Mouse (Mus musculus) midbrain, embryonic 10.5 days (tissue): ENCODE results near the gene Hnrnpab. TPM values are rescaled to one million over a fixed set of nuclear protein-coding genes. Genes with fewer than 3 reads are reported as not detected.
A peak's percentile ranks its signal among the peaks of the same experiment; 100 is the strongest.
"Not testable (repeated sequence)": the region's sequence is repeated elsewhere in the genome, so short reads cannot be mapped to it uniquely, and the experiment has no call there.

Experiments
- DNase-seq: peaks from one replicate; pipeline ENCODE4 v3.0.0-alpha.2; 2017; ENCODE audit warnings: low spot score
- H3K27ac ChIP-seq: fragments of 300-500 bp; sonication (generic); replicated peaks from 2 replicates; pipeline ENCODE4 v1.5.1; 2016; ENCODE audit warnings: mild to moderate bottlenecking
- H3K27me3 ChIP-seq: fragments of 300-500 bp; sonication (generic); 2 replicates; pipeline ENCODE4 v1.6.1; 2016; ENCODE audit warnings: low read depth, mild to moderate bottlenecking; ENCODE audit not compliant: poor library complexity, severe bottlenecking
- H3K36me3 ChIP-seq: fragments of 300-500 bp; sonication (generic); 2 replicates; pipeline ENCODE4 v1.6.1; 2016; ENCODE audit warnings: mild to moderate bottlenecking, moderate library complexity
- H3K4me1 ChIP-seq: fragments of 300-500 bp; sonication (generic); 2 replicates; pipeline ENCODE4 v1.6.1; 2016
- H3K4me3 ChIP-seq: fragments of 300-500 bp; sonication (generic); 2 replicates; pipeline ENCODE4 v1.5.1; 2016; ENCODE audit warnings: mild to moderate bottlenecking, moderate library complexity
- H3K9me3 ChIP-seq: fragments of 300-500 bp; sonication (generic); replicated peaks from 2 replicates; pipeline ENCODE4 v1.6.1; 2016; ENCODE audit warnings: mild to moderate bottlenecking
- WGBS: fragments of 180-500 bp; shearing (Covaris S2); methylation state at CpG from one replicate; pipeline ENCODE4 v1.1.7; 2016; 5-methylcytosine and 5-hydroxymethylcytosine counted together
- polyA plus RNA-seq: library from polyadenylated mRNA; unstranded; fragments of >200 nt; fragmentation: Nextera tagmentation; extraction: Ambion mirVana; gene quantifications from 2 replicates; pipeline ENCODE4 v1.2.1, GENCODE M21; 2016

Gene Hnrnpab
- polyA plus RNA-seq, 1 experiment from 2014 or later: 631 TPM

GRCm38 (mm10) chr11:51629651-51630314 is 23.1 kb upstream of the Hnrnpab start:
- Histone ChIP-seq H3K4me3 (no peak overlapping the region), H3K27me3 (no peaks in the 10 kb centered on the region), H3K27ac (no peak overlapping the region), H3K36me3 (peaks cover 48% of the 10 kb centered on the region), H3K9me3 (no peaks in the 10 kb centered on the region), H3K4me1 (peaks cover 5% of the 10 kb centered on the region)
- WGBS: 90% methylated on average over 15 of the region's 15 CpGs
- DNase-seq: no peak

DNA sequence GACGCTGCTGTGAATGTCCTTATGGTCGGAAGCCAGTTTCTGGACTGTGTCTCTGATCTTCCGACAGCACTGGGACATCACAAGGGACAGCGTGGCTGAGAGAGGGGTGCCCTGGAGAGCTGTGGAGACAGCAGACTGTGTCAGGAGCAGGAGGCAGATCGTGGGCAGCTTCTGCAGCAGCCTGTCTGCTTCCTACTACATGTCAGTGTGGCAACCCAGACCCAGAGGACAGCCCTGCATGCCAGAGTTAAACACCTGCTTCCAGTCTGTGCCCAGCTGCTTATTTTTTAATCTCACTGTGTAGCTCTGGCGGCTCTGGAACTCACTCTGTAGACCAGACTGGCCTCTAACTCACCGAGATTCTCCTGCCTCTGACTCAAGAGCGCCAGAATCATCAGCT is 21.3 kb upstream of the Hnrnpab start:
- 87% methylated on average over 8 of the region's 8 CpGs for WGBS
- no peaks in the 10 kb centered on the region for H3K4me1 ChIP-seq
- H3K9me3 ChIP-seq: no peaks in the 10 kb centered on the region
- H3K27me3 ChIP-seq: no peaks in the 10 kb centered on the region
- peaks cover 66% of the 10 kb centered on the region for H3K36me3 ChIP-seq
- no peak overlapping the region for H3K4me3 ChIP-seq
- DNase-seq: no peak
- no peak overlapping the region for H3K27ac ChIP-seq

DNA sequence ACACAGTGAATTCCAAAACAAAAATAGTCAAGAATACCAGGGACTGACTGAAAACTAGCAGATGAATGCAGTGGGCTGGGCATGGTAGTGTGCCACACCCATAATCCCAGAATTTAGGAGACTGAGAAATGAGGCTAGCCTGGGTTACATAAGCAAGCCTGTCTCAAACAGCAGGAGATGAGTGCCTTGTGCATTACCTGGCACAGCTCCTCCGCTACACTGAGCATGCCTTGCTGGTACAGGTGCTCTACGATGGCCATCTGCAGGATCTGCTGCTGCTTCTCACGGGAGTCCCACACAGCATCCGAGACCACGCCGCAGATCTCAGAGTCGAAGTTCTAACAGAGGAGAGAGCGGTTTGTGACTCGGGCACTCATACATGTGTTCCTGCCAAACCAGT is 20.8 kb upstream of the Hnrnpab start:
- Histone ChIP-seq H3K36me3 (peaks cover 71% of the 10 kb centered on the region), H3K4me3 (no peak overlapping the region), H3K27ac (no peak overlapping the region), H3K4me1 (no peaks in the 10 kb centered on the region), H3K27me3 (no peaks in the 10 kb centered on the region), H3K9me3 (no peaks in the 10 kb centered on the region)
- DNase-seq: no peak
- 95% methylated on average over 9 of the region's 9 CpGs for WGBS

GRCm38 (mm10) chr11:51625187-51625820 is 18.7 kb upstream of the Hnrnpab start:
- Histone ChIP-seq H3K4me3 (no peak overlapping the region), H3K36me3 (peaks cover 86% of the 10 kb centered on the region), H3K27me3 (no peaks in the 10 kb centered on the region), H3K9me3 (no peaks in the 10 kb centered on the region), H3K4me1 (peaks cover 16% of the 10 kb centered on the region), H3K27ac (no peak overlapping the region)
- 92% methylated on average over 5 of the region's 5 CpGs for WGBS
- DNase-seq: no peak

DNA sequence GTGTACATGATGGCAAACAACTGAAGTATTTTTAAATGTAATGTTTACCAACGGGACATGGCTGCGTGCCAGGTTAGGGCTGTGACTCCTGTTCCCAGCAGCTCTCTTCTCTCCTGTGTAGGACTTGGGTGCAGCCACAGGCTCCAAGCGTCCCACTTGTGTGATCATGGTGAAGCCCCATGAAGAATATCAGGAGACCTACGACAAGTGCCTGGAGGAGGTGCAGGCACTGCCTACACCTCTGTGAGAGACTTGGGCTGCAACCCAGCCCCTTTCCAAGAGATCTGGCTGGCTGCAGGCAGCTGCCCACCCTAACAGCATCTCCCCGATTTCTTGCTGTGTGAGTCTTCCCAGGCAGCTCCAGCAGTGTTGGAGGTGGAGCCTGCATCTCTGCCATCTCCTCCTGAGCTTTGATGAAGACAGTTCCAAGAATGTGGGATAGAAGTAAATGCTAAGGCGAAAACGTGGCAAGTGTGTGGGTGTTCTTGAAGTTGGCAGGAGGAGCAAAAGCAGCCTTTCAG is 16.4 kb upstream of the Hnrnpab start:
- Histone ChIP-seq H3K9me3 (no peaks in the 10 kb centered on the region), H3K27ac (no peak overlapping the region), H3K27me3 (no peaks in the 10 kb centered on the region), H3K4me1 (peaks cover 21% of the 10 kb centered on the region), H3K4me3 (no peak overlapping the region), H3K36me3 (peaks cover 70% of the 10 kb centered on the region)
- DNase-seq: no peak
- 87% methylated on average over 7 of the region's 7 CpGs for WGBS

DNA sequence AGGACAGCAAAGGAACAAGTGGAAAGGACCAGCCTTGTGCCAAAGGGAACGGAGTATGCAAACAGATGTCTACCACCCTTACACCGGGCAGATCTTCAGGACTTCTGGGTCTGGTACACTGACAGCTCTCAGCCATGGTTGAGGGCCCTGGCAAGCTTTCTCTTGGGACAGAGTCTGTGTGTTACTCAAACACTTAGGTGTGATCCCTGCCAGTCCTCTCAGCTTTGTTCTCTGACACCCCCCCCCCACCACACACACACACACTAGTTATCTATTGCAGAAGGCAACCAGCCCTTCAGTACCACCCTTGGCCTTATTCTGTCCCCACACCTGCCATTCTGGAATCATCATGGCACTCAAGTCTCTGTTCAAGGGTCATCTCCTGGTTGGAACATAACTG is 15.1 kb upstream of the Hnrnpab start:
- Histone ChIP-seq H3K4me3 (0 out of 2 replicates have a peak overlapping the region, but pooled peaks have one; percentile 81), H3K27me3 (no peaks in the 10 kb centered on the region), H3K36me3 (peaks cover 58% of the 10 kb centered on the region), H3K4me1 (peaks cover 21% of the 10 kb centered on the region), H3K27ac (no peak overlapping the region), H3K9me3 (no peaks in the 10 kb centered on the region)
- no peak for DNase-seq
- 94% methylated on average over 2 of the region's 2 CpGs for WGBS

DNA sequence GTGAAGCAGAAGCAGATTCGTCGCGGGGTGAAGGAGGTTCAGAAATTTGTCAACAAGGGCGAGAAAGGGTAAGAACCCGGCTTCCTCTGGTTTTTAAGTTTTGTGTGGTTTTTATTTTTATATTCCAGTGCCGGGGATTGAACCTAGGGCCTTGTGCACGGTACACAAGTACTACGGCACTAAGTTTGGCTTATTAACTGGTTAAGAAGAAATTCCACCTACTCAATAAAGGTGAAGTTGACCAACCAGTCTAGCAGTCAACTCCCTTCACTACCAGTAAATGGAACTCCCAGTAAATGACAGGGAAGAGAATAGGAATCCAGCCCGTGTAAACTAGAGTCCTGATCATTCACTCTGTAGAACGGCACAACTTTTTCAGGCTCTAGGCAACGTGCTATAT is 13.4 kb upstream of the Hnrnpab start:
- no peak for DNase-seq
- WGBS: 3% methylated on average over 11 of the region's 11 CpGs
- peak overlapping the region; percentile 81 for H3K4me3 ChIP-seq
- no peaks in the 10 kb centered on the region for H3K27me3 ChIP-seq
- peaks cover 41% of the 10 kb centered on the region for H3K36me3 ChIP-seq
- no peaks in the 10 kb centered on the region for H3K9me3 ChIP-seq
- H3K4me1 ChIP-seq: peaks cover 30% of the 10 kb centered on the region
- H3K27ac ChIP-seq: peak overlapping the region; percentile 89

DNA sequence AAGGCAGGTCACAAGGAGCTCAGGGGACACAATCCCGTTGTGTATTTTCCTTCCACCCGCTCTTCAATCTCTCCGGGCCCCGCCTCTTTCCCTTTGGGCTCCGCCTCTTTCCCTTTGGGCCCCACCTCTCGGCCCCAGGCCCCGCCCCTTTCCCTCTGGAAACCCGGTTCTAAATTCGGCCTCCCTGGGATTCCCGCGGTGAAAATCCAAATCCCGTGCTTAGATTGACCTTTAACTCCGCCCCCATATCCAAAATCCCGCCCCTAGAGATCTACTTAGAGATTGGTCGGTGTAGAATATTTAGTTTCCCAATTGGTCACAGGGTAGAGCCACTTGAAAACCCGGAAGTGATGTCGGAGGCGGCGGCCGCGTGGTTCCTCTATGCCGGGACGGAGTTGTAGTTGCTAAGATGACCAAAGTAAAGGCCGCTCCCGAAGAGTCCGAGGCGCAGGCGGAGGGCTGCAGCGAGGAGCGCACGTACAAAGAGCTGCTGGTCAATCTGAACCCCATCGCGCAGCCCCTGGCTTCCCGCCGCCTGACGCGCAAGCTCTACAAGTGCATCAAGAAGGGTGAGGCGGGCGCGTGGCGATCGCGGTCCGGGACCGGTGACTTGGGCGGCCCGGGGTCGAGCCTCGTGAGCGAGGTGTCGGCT is 12.9 kb upstream of the Hnrnpab start, which contains the start of gene Nhp2:
Nhp2 (plus strand) TSS at position 327 of the 652 bp plus-strand sequence.
- Histone ChIP-seq H3K27me3 (peaks cover 3% of the 10 kb centered on the region; the same call in 1 of the 2 replicates), H3K4me1 (peaks cover 32% of the 10 kb centered on the region), H3K36me3 (peaks cover 35% of the 10 kb centered on the region), H3K9me3 (no peaks in the 10 kb centered on the region), H3K4me3 (peak within 1 kb of the TSS; percentile 81), H3K27ac (peak within 1 kb of the TSS; percentile 89)
- under 1% methylated on average over 51 of the region's 51 CpGs for WGBS
- DNase-seq: peak; percentile 95

DNA sequence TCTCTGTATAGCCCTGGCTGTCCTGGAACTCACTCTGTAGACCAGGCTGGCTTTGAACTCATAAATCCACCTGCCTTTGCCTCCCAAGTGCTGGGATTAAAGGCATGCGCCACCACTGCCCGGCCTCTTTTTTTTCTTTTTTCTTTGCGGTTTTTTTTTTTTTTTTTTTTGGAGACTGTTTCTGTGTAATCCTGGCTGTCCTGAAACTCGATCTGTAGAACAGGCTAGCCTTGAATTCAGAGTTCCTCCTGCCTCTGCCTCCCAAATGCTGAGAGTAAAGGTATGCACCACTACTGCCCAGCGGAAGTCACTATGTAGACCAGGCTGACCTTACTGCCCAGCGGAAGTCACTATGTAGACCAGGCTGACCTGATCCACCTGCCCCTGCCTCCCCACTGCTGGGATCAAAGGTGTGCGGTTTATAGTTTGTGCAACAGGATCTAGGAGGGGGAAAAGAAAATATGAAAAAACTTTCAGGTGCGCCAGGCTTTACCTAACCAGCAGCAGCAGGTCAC is 12.3 kb upstream of the Hnrnpab start:
- H3K4me3 ChIP-seq: peak overlapping the region; percentile 81
- H3K27ac ChIP-seq: peak overlapping the region; percentile 89
- no peaks in the 10 kb centered on the region for H3K9me3 ChIP-seq
- H3K27me3 ChIP-seq: peaks cover 3% of the 10 kb centered on the region; the same call in 1 of the 2 replicates
- peaks cover 32% of the 10 kb centered on the region for H3K4me1 ChIP-seq
- no peak for DNase-seq
- 59% methylated on average over 8 of the region's 8 CpGs for WGBS
- peaks cover 30% of the 10 kb centered on the region for H3K36me3 ChIP-seq

- Histone ChIP-seq H3K4me1 (peaks cover 32% of the 10 kb centered on the region), H3K9me3 (no peaks in the 10 kb centered on the region), H3K27ac (no peak overlapping the region), H3K27me3 (peaks cover 3% of the 10 kb centered on the region; the same call in 1 of the 2 replicates), H3K36me3 (peaks cover 17% of the 10 kb centered on the region), H3K4me3 (no peak overlapping the region)
- DNase-seq: peak; percentile 64
- 8% methylated on average over 4 of the region's 4 CpGs for WGBS
Measured at GRCm38 (mm10) chr11:51617693-51618092, 11.0 kb upstream of the Hnrnpab start.

GRCm38 (mm10) chr11:51616113-51616512 is 9.5 kb upstream of the Hnrnpab start:
- Histone ChIP-seq H3K4me1 (peaks cover 24% of the 10 kb centered on the region), H3K4me3 (peak overlapping the region; percentile 46), H3K27ac (peak overlapping the region; percentile 82)
- not testable (repeated sequence) for H3K36me3 ChIP-seq, DNase-seq, H3K9me3 ChIP-seq, H3K27me3 ChIP-seq
- 94% methylated on average over 7 of the region's 7 CpGs for WGBS

GRCm38 (mm10) chr11:51615601-51616000 is 9.0 kb upstream of the Hnrnpab start:
- Histone ChIP-seq H3K9me3 (no peaks in the 10 kb centered on the region), H3K27ac (peak overlapping the region; percentile 82), H3K4me3 (peak overlapping the region; percentile 46), H3K4me1 (peaks cover 19% of the 10 kb centered on the region), H3K27me3 (peaks cover 3% of the 10 kb centered on the region; the same call in 1 of the 2 replicates), H3K36me3 (no peaks in the 10 kb centered on the region)
- peak; percentile 72 for DNase-seq
- 3% methylated on average over 14 of the region's 14 CpGs for WGBS
